Comparison of ENCODE assay signal across 11 mouse cellular contexts in the genomic region with DNA sequence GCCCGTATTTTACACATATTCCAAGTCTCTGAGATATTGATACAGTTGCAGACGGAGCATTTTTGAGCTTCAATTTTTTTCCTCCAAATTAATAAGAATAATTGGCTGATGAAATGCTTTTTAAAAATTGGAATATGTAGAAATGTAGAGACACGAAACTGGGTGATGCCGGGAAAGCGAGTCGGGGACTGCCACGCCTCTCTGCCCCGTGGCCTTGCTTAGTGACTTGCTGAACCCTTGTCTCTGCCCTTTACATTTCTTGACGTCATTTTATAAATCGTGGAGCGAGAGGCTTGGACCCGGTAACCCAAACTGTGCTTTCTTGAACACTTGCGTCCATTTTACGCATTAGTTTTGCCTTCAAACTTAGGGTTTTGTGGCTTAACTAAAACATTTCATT. TPM values are rescaled to one million over a fixed set of nuclear protein-coding genes. Genes with fewer than 3 reads are reported as not detected.
A peak's percentile ranks its signal among the peaks of the same experiment; 100 is the strongest.
DNase-seq lines count a peak whose midpoint lies in the region; ATAC-seq and TF ChIP-seq lines count a peak whose summit lies in the region.
"Had no signal": no experiment of that assay in that cellular context is flagged by ENCODE, and none has a peak within 500 bp of the region (broad histone marks: within the 10 kb centered on the region; RNA-seq: fewer than 3 reads in every experiment).

No protein-coding gene starts in this region.

- in situ Hi-C loops in CH12.LX (cut with MboI; ENCODE audit: low pct_ligation_motif_present, low pct_unique_long_range_greater_than_20kb, low sequenced_read_pairs) = no loop called here

- H3K9me3 ChIP-seq in forebrain, embryonic 11.5 days (ENCODE audit: control insufficient read depth, low read length) = no peaks in the 10 kb centered on the region
- no peaks in the 10 kb centered on the region for H3K9me3 ChIP-seq in forebrain, embryonic 13.5 days (replicated peaks)
- H3K9me3 ChIP-seq in hindbrain, embryonic 10.5 days = no peaks in the 10 kb centered on the region
- H3K9me3 ChIP-seq in hindbrain, embryonic 16.5 days (ENCODE audit: control insufficient read depth, low read length) = no peaks in the 10 kb centered on the region
- no peaks in the 10 kb centered on the region for H3K9me3 ChIP-seq in CH12.LX (replicated peaks; ENCODE audit: low read length)
- H3K9me3 ChIP-seq: embryonic facial prominence, embryonic 10.5 days; embryonic facial prominence, embryonic 12.5 days; forebrain, embryonic 12.5 days; forebrain, embryonic 15.5 days had no signal

- H3K27ac ChIP-seq in forebrain, embryonic 11.5 days (ENCODE audit: low read depth, low read length) = no peak overlapping the region
- no peak overlapping the region for H3K27ac ChIP-seq in forebrain, embryonic 13.5 days
- no peak overlapping the region for H3K27ac ChIP-seq in hindbrain, embryonic 10.5 days
- no peak overlapping the region for H3K27ac ChIP-seq in hindbrain, embryonic 16.5 days (ENCODE audit: low read depth, low read length)
- H3K27ac ChIP-seq in CH12.LX (ENCODE audit: insufficient read depth, low read depth) = no peak overlapping the region
- H3K27ac ChIP-seq: embryonic facial prominence, embryonic 10.5 days; embryonic facial prominence, embryonic 12.5 days; forebrain, embryonic 12.5 days; forebrain, embryonic 15.5 days had no signal

- no peaks in the 10 kb centered on the region for H3K36me3 ChIP-seq in forebrain, embryonic 11.5 days (ENCODE audit: control insufficient read depth, insufficient read depth, low read length)
- H3K36me3 ChIP-seq in forebrain, embryonic 13.5 days (ENCODE audit: poor library complexity, severe bottlenecking) = no peaks in the 10 kb centered on the region
- 0 out of 2 replicates have a peak, but pooled peaks cover 4% of the 10 kb centered on the region for H3K36me3 ChIP-seq in hindbrain, embryonic 10.5 days
- no peaks in the 10 kb centered on the region for H3K36me3 ChIP-seq in hindbrain, embryonic 16.5 days (ENCODE audit: control insufficient read depth, insufficient read depth, low read length)
- H3K36me3 ChIP-seq in CH12.LX (replicated peaks in 1 of 2; ENCODE audit: control insufficient read depth in 1 of 2, insufficient read depth in 1 of 2, low read length in 1 of 2) = peaks cover 3 to 33% of the 10 kb centered on the region in 2 experiments
- H3K36me3 ChIP-seq: embryonic facial prominence, embryonic 12.5 days; forebrain, embryonic 12.5 days; forebrain, embryonic 15.5 days had no signal

- ATAC-seq in forebrain, embryonic 11.5 days (replicated peaks; ENCODE audit: low FRiP score) = no peak
- ATAC-seq in forebrain, embryonic 13.5 days = no peak
- ATAC-seq in hindbrain, embryonic 16.5 days = no peak
- ATAC-seq: forebrain, embryonic 15.5 days; forebrain, postnatal 0 days; Patski had no signal

- dilution Hi-C loops in CH12.LX (cut with MboI; ENCODE audit: extremely low pct_ligation_motif_present, extremely low pct_unique_long_range_greater_than_20kb, low sequenced_read_pairs) = no loop called here

- no peaks in the 10 kb centered on the region for H3K4me1 ChIP-seq in forebrain, embryonic 11.5 days (replicated peaks; ENCODE audit: control insufficient read depth, insufficient read depth, low read length)
- H3K4me1 ChIP-seq in forebrain, embryonic 13.5 days = peaks cover 8% of the 10 kb centered on the region; the same call in 1 of the 2 replicates
- peaks cover 19% of the 10 kb centered on the region for H3K4me1 ChIP-seq in hindbrain, embryonic 10.5 days (replicated peaks)
- H3K4me1 ChIP-seq in hindbrain, embryonic 16.5 days (ENCODE audit: control insufficient read depth, insufficient read depth, low read depth, low read length) = peaks cover 5% of the 10 kb centered on the region; the same call in 1 of the 2 replicates
- H3K4me1 ChIP-seq in CH12.LX (ENCODE audit: control insufficient read depth in 1 of 2, insufficient read depth in 2 of 2) = peaks cover 18 to 35% of the 10 kb centered on the region in 2 experiments
- H3K4me1 ChIP-seq: embryonic facial prominence, embryonic 12.5 days had no signal

- no peak; the same call in 1 of the 2 replicates for TF ChIP-seq EP300 in CH12.LX (IDR thresholded peaks at IDR 0.05; ENCODE audit: low read length)

- WGBS in forebrain, embryonic 11.5 days = 96% methylated on average over 14 of the region's 14 CpGs
- WGBS in forebrain, embryonic 13.5 days = 95% methylated on average over 14 of the region's 14 CpGs
- WGBS in hindbrain, embryonic 10.5 days = 95% methylated on average over 14 of the region's 14 CpGs
- WGBS in hindbrain, embryonic 16.5 days = 97% methylated on average over 14 of the region's 14 CpGs

- H3K27me3 ChIP-seq in forebrain, embryonic 11.5 days (ENCODE audit: control insufficient read depth, insufficient read depth, low read length) = no peaks in the 10 kb centered on the region
- H3K27me3 ChIP-seq in forebrain, embryonic 13.5 days = no peaks in the 10 kb centered on the region
- H3K27me3 ChIP-seq in hindbrain, embryonic 10.5 days (ENCODE audit: insufficient read depth, poor library complexity, severe bottlenecking) = no peaks in the 10 kb centered on the region
- H3K27me3 ChIP-seq in hindbrain, embryonic 16.5 days (replicated peaks; ENCODE audit: control insufficient read depth, insufficient read depth, low read length) = no peaks in the 10 kb centered on the region
- H3K27me3 ChIP-seq in CH12.LX (replicated peaks) = no peaks in the 10 kb centered on the region
- H3K27me3 ChIP-seq: embryonic facial prominence, embryonic 12.5 days; forebrain, embryonic 12.5 days; forebrain, embryonic 15.5 days; Patski had no signal

- no peak for TF ChIP-seq CTCF in CH12.LX (conservative IDR thresholded peaks at IDR 0.05 in 1 of 2, IDR thresholded peaks at IDR 0.05 in 1 of 2; ENCODE audit: low read depth in 2 of 2, low read length in 2 of 2)

- TF ChIP-seq RAD21 in CH12.LX (IDR thresholded peaks at IDR 0.05; ENCODE audit: low read depth, low read length) = no peak

- DNase-seq in forebrain, embryonic 11.5 days (ENCODE audit: low spot score) = peak; percentile 4
- DNase-seq in hindbrain, embryonic 10.5 days (ENCODE audit: low spot score) = peak; percentile 1
- no peak for DNase-seq in CH12.LX (ENCODE audit: extremely low read depth)

- H3K9ac ChIP-seq in forebrain, embryonic 11.5 days (ENCODE audit: low read length) = no peak overlapping the region
- H3K9ac ChIP-seq in forebrain, embryonic 13.5 days = no peak overlapping the region
- H3K9ac ChIP-seq in hindbrain, embryonic 16.5 days (ENCODE audit: low read depth, low read length) = no peak overlapping the region
- H3K9ac ChIP-seq in CH12.LX (ENCODE audit: insufficient read depth, low read depth) = no peak overlapping the region; the same call in 1 of the 2 replicates
- H3K9ac ChIP-seq: embryonic facial prominence, embryonic 12.5 days; forebrain, embryonic 12.5 days; forebrain, embryonic 15.5 days; forebrain, postnatal 0 days had no signal

- H3K79me2 ChIP-seq in CH12.LX (replicated peaks; ENCODE audit: control insufficient read depth, extremely low read depth, insufficient read depth, poor library complexity, severe bottlenecking) = peaks cover 21% of the 10 kb centered on the region

- no peak overlapping the region for H3K4me3 ChIP-seq in forebrain, embryonic 11.5 days (ENCODE audit: low read depth, low read length)
- no peak overlapping the region for H3K4me3 ChIP-seq in forebrain, embryonic 13.5 days
- no peak overlapping the region for H3K4me3 ChIP-seq in hindbrain, embryonic 10.5 days
- H3K4me3 ChIP-seq in hindbrain, embryonic 16.5 days (ENCODE audit: low read length) = no peak overlapping the region
- no peak overlapping the region for H3K4me3 ChIP-seq in CH12.LX (replicated peaks in 1 of 3; ENCODE audit: low read depth in 2 of 3, low read length in 2 of 3, poor library complexity in 1 of 3)
- H3K4me3 ChIP-seq: embryonic facial prominence, embryonic 10.5 days; embryonic facial prominence, embryonic 12.5 days; forebrain, embryonic 12.5 days; forebrain, embryonic 15.5 days had no signal

- no peak overlapping the region for H3K4me2 ChIP-seq in forebrain, embryonic 11.5 days (ENCODE audit: low read depth, low read length, severe bottlenecking)
- H3K4me2 ChIP-seq in forebrain, embryonic 13.5 days = no peak overlapping the region
- H3K4me2 ChIP-seq in hindbrain, embryonic 16.5 days (ENCODE audit: low read length) = no peak overlapping the region
- H3K4me2 ChIP-seq in CH12.LX (ENCODE audit: insufficient read depth, low read depth, poor library complexity, severe bottlenecking) = no peak overlapping the region; the same call in 1 of the 2 replicates
- H3K4me2 ChIP-seq: embryonic facial prominence, embryonic 12.5 days; forebrain, embryonic 12.5 days; forebrain, embryonic 15.5 days had no signal

- TF ChIP-seq POLR2A in CH12.LX (IDR thresholded peaks at IDR 0.05; ENCODE audit: low read depth, low read length) = no peak

TF ChIP-seq in CH12.LX, 34 proteins besides CTCF, POLR2A, EP300 and RAD21 (continues in another document):
- TF ChIP-seq PAX5 (IDR thresholded peaks at IDR 0.05; ENCODE audit: low read length) (no peak), ZMIZ1 (IDR thresholded peaks at IDR 0.05; ENCODE audit: low read depth, low read length) (no peak), ETS1 (conservative IDR thresholded peaks at IDR 0.05; ENCODE audit: low read depth, low read length) (no peak), UBTF (IDR thresholded peaks at IDR 0.05; ENCODE audit: low read depth, low read length) (no peak), CHD2 (IDR thresholded peaks at IDR 0.05; ENCODE audit: low read length) (no peak), USF2 (conservative IDR thresholded peaks at IDR 0.05; ENCODE audit: low read depth, low read length) (no peak), SIN3A (IDR thresholded peaks at IDR 0.05; ENCODE audit: low read length) (peak; percentile 39; the same call in 1 of the 2 replicates), USF1 (IDR thresholded peaks at IDR 0.05; ENCODE audit: low read depth, low read length) (no peak), BHLHE40 (IDR thresholded peaks at IDR 0.05; ENCODE audit: low read depth, low read length) (0 out of 2 replicates have a peak, but pooled peaks have one; percentile 8), POLR2AphosphoS2 (IDR thresholded peaks at IDR 0.05; ENCODE audit: low read depth, low read length) (no peak), MAZ (IDR thresholded peaks at IDR 0.05; ENCODE audit: low read depth, low read length) (no peak), MYC (IDR thresholded peaks at IDR 0.05; ENCODE audit: low read depth, low read length) (no peak), HCFC1 (IDR thresholded peaks at IDR 0.05; ENCODE audit: low read depth, low read length) (no peak), TBP (conservative IDR thresholded peaks at IDR 0.05; ENCODE audit: low read depth, low read length) (no peak)

RNA-seq across cellular contexts. Expression of a gene that starts 5.1 kb away (rescaled TPM):
- 75.1 and 76.7 TPM in 2 replicates for polyA plus RNA-seq in forebrain, embryonic 11.5 days (2014; fragmentation: Nextera tagmentation; extraction: Ambion mirVana)
- polyA plus RNA-seq in forebrain, embryonic 13.5 days (2015; fragmentation: Nextera tagmentation; extraction: Ambion mirVana) = 79.3 and 85.9 TPM in 2 replicates
- polyA plus RNA-seq in hindbrain, embryonic 10.5 days (2016; fragmentation: Nextera tagmentation; extraction: Ambion mirVana) = 79.3 and 84.1 TPM in 2 replicates
- 80.2 and 89.2 TPM in 2 replicates for polyA plus RNA-seq in hindbrain, embryonic 16.5 days (2015; fragmentation: Nextera tagmentation; extraction: Ambion mirVana)
- total RNA-seq in CH12.LX (2012; rRNA removed) (129 and 132 TPM in 2 replicates), CH12.LX (2014; rRNA removed) (119 and 145 TPM in 2 replicates)
- 98.3 and 101 TPM in 2 replicates for polyA plus RNA-seq in CH12.LX (2012; ENCODE audit: insufficient read length, low read depth)
